Mouse (Mus musculus) stomach, postnatal 0 days (tissue): ENCODE data around the gene Trpm8. TPM values are rescaled to one million over a fixed set of nuclear protein-coding genes. Genes with fewer than 3 reads are reported as not detected.

Source experiments
- ATAC-seq: fragments of 200-750 bp; cut with Nextera tagmentation; 2 replicates; pipeline ENCODE4 v1.8.0; 2017; ENCODE audit not compliant: low FRiP score, low TSS enrichment
- DNase-seq: peaks from one replicate; pipeline ENCODE4 v3.0.0-alpha.2; 2016; ENCODE audit warnings: low spot score
- H3K27ac ChIP-seq: fragments of 300-500 bp; sonication (generic); replicated peaks from 2 replicates; pipeline ENCODE4 v1.5.1; 2014; ENCODE audit warnings: mild to moderate bottlenecking, control low read depth
- H3K27me3 ChIP-seq: fragments of 300-500 bp; sonication (generic); 2 replicates; pipeline ENCODE4 v1.6.1; 2014; ENCODE audit warnings: low read length; ENCODE audit not compliant: control insufficient read depth, insufficient read depth
- H3K36me3 ChIP-seq: fragments of 300-500 bp; sonication (generic); 2 replicates; pipeline ENCODE4 v1.6.1; 2014; ENCODE audit warnings: low read length, mixed read lengths; ENCODE audit not compliant: control insufficient read depth, insufficient read depth
- H3K4me1 ChIP-seq: fragments of 300-500 bp; sonication (generic); replicated peaks from 2 replicates; pipeline ENCODE4 v1.6.1; 2014; ENCODE audit warnings: antibody characterized with exemption; ENCODE audit not compliant: control insufficient read depth, insufficient read depth
- H3K4me2 ChIP-seq: fragments of 300-500 bp; sonication (generic); replicated peaks from 2 replicates; pipeline ENCODE4 v1.6.1; 2014; ENCODE audit warnings: low read depth, mild to moderate bottlenecking, control low read depth, moderate library complexity
- H3K4me3 ChIP-seq: fragments of 300-500 bp; sonication (generic); 2 replicates; pipeline ENCODE4 v1.5.1; 2014; ENCODE audit warnings: low read depth, low read length, control low read depth
- H3K9ac ChIP-seq: fragments of 300-500 bp; sonication (generic); 2 replicates; pipeline ENCODE4 v1.6.1; 2014; ENCODE audit warnings: mild to moderate bottlenecking, low read length, control low read depth, mixed read lengths
- H3K9me3 ChIP-seq: fragments of 300-500 bp; sonication (generic); 2 replicates; pipeline ENCODE4 v1.6.1; 2016; ENCODE audit warnings: low read length; ENCODE audit not compliant: control insufficient read depth
- CTCF ChIP-seq: IDR thresholded peaks from 2 replicates; pipeline ENCODE4 v1.5.1; 2016; ENCODE audit warnings: antibody characterized with exemption, low read depth, mild to moderate bottlenecking, moderate library complexity
- EP300 ChIP-seq: optimal IDR thresholded peaks from 2 replicates; pipeline ENCODE3; 2016; ENCODE audit warnings: antibody characterized with exemption
- WGBS: fragments of 180-500 bp; shearing (Covaris S2); extraction: QIAGEN DNeasy Blood & Tissue Kit; methylation state at CpG from one replicate; pipeline ENCODE4 v1.1.7; 2014; 5-methylcytosine and 5-hydroxymethylcytosine counted together
- polyA plus RNA-seq: library from polyadenylated mRNA; unstranded; fragments of >200 nt; fragmentation: Nextera tagmentation; extraction: Ambion mirVana; gene quantifications from 2 replicates; pipeline ENCODE4 v1.2.1, GENCODE M21; 2015

The Trpm8 gene
- polyA plus RNA-seq, 1 experiment from 2014 or later, result 0.06 TPM

GRCm38 (mm10) chr1:88240579-88240978 is 36.9 kb upstream of the Trpm8 start:
- TF ChIP-seq EP300 (no peak), CTCF (no peak)
- Histone ChIP-seq H3K4me1 (no peaks in the 10 kb centered on the region), H3K4me3 (no peak overlapping the region), H3K27ac (no peak overlapping the region), H3K27me3 (no peaks in the 10 kb centered on the region; the same call in 1 of the 2 replicates), H3K36me3 (no peaks in the 10 kb centered on the region), H3K9me3 (peaks cover 61% of the 10 kb centered on the region), H3K9ac (no peak overlapping the region), H3K4me2 (no peak overlapping the region)
- DNase-seq (no peak), ATAC-seq (0 out of 2 replicates have a peak, but pooled peaks have one; percentile 3)
- 70% methylated on average over 4 of the region's 4 CpGs for WGBS

- 62% methylated on average over 5 of the region's 5 CpGs for WGBS
- H3K4me3 ChIP-seq, result no peak overlapping the region
- H3K4me2 ChIP-seq, result no peak overlapping the region
- TF ChIP-seq EP300 (no peak), CTCF (no peak)
- H3K9me3 ChIP-seq, result peaks cover 43% of the 10 kb centered on the region
- H3K27me3 ChIP-seq, result no peaks in the 10 kb centered on the region; the same call in 1 of the 2 replicates
- H3K4me1 ChIP-seq, result no peaks in the 10 kb centered on the region
- no peaks in the 10 kb centered on the region for H3K36me3 ChIP-seq
- no peak for ATAC-seq
- DNase-seq, result no peak
- no peak overlapping the region for H3K9ac ChIP-seq
- no peak overlapping the region for H3K27ac ChIP-seq
Measured at GRCm38 (mm10) chr1:88243861-88244260, 33.6 kb upstream of the Trpm8 start.

GRCm38 (mm10) chr1:88245881-88246280 is 31.6 kb upstream of the Trpm8 start:
- no peak overlapping the region for H3K4me3 ChIP-seq
- peaks cover 48% of the 10 kb centered on the region for H3K9me3 ChIP-seq
- no peak overlapping the region for H3K9ac ChIP-seq
- DNase-seq, result no peak
- no peaks in the 10 kb centered on the region for H3K36me3 ChIP-seq
- H3K4me1 ChIP-seq, result no peaks in the 10 kb centered on the region
- no peak overlapping the region for H3K4me2 ChIP-seq
- TF ChIP-seq EP300 (no peak), CTCF (no peak)
- H3K27me3 ChIP-seq, result no peaks in the 10 kb centered on the region
- 75% methylated on average over 6 of the region's 6 CpGs for WGBS
- H3K27ac ChIP-seq, result no peak overlapping the region
- no peak; the same call in 1 of the 2 replicates for ATAC-seq

- Histone ChIP-seq H3K4me2 (no peak overlapping the region), H3K9me3 (peaks cover 47% of the 10 kb centered on the region), H3K4me3 (no peak overlapping the region), H3K27me3 (no peaks in the 10 kb centered on the region), H3K27ac (no peak overlapping the region), H3K36me3 (no peaks in the 10 kb centered on the region), H3K9ac (no peak overlapping the region), H3K4me1 (no peaks in the 10 kb centered on the region)
- 46% methylated on average over 6 of the region's 6 CpGs for WGBS
- DNase-seq, result no peak
- TF ChIP-seq EP300 (no peak), CTCF (no peak)
- ATAC-seq, result no peak
Measured at GRCm38 (mm10) chr1:88246386-88246785, 31.1 kb upstream of the Trpm8 start.

- no peak for TF ChIP-seq CTCF
- TF ChIP-seq EP300, result no peak
- H3K27ac ChIP-seq, result no peak overlapping the region
- H3K4me1 ChIP-seq, result no peaks in the 10 kb centered on the region
- no peaks in the 10 kb centered on the region for H3K27me3 ChIP-seq
- DNase-seq (no peak), ATAC-seq (no peak)
- H3K36me3 ChIP-seq, result no peaks in the 10 kb centered on the region
- no peak overlapping the region for H3K4me2 ChIP-seq
- H3K9me3 ChIP-seq, result peaks cover 42% of the 10 kb centered on the region
- no peak overlapping the region for H3K9ac ChIP-seq
- 43% methylated on average over 2 of the region's 2 CpGs for WGBS
- H3K4me3 ChIP-seq, result no peak overlapping the region
Measured at GRCm38 (mm10) chr1:88247660-88248059, 29.8 kb upstream of the Trpm8 start.

- no peak overlapping the region for H3K27ac ChIP-seq
- no peak for TF ChIP-seq EP300
- no peak for TF ChIP-seq CTCF
- H3K4me3 ChIP-seq, result no peak overlapping the region
- H3K9me3 ChIP-seq, result peaks cover 40% of the 10 kb centered on the region
- ATAC-seq, result no peak
- no peak overlapping the region for H3K9ac ChIP-seq
- no peaks in the 10 kb centered on the region for H3K4me1 ChIP-seq
- no peaks in the 10 kb centered on the region for H3K36me3 ChIP-seq
- H3K27me3 ChIP-seq, result no peaks in the 10 kb centered on the region
- DNase-seq, result no peak
- no peak overlapping the region for H3K4me2 ChIP-seq
- WGBS, result 65% methylated on average over 4 of the region's 4 CpGs
Measured at GRCm38 (mm10) chr1:88248658-88249057, 28.8 kb upstream of the Trpm8 start.
